Mouse (Mus musculus) forebrain, embryonic 10.5 days (tissue): ENCODE results near the gene Gpc4. TPM values are rescaled to one million over a fixed set of nuclear protein-coding genes. Genes with fewer than 3 reads are reported as not detected.
A peak's percentile ranks its signal among the peaks of the same experiment; 100 is the strongest.

Experiments used
- DNase-seq: peaks from one replicate; pipeline ENCODE4 v3.0.0-alpha.2; 2017; ENCODE audit warnings: low spot score; ENCODE audit errors: extremely low spot score
- H3K27ac ChIP-seq: fragments of 300-500 bp; sonication (generic); 2 replicates; pipeline ENCODE4 v1.5.1; 2016; ENCODE audit warnings: mild to moderate bottlenecking
- H3K27me3 ChIP-seq: fragments of 300-500 bp; sonication (generic); 2 replicates; pipeline ENCODE4 v1.6.1; 2016; ENCODE audit warnings: mild to moderate bottlenecking; ENCODE audit not compliant: poor library complexity, severe bottlenecking
- H3K36me3 ChIP-seq: fragments of 300-500 bp; sonication (generic); replicated peaks from 2 replicates; pipeline ENCODE4 v1.6.1; 2016; ENCODE audit warnings: mild to moderate bottlenecking, moderate library complexity
- H3K4me1 ChIP-seq: fragments of 300-500 bp; sonication (generic); 2 replicates; pipeline ENCODE4 v1.6.1; 2016
- H3K4me3 ChIP-seq: fragments of 300-500 bp; sonication (generic); 2 replicates; pipeline ENCODE4 v1.5.1; 2016; ENCODE audit warnings: mild to moderate bottlenecking, moderate library complexity
- H3K9me3 ChIP-seq: fragments of 300-500 bp; sonication (generic); 2 replicates; pipeline ENCODE4 v1.6.1; 2016; ENCODE audit warnings: mild to moderate bottlenecking, moderate library complexity
- WGBS: fragments of 180-500 bp; shearing (Covaris S2); methylation state at CpG from one replicate; pipeline ENCODE4 v1.1.7; 2016; 5-methylcytosine and 5-hydroxymethylcytosine counted together
- polyA plus RNA-seq: library from polyadenylated mRNA; unstranded; fragments of >200 nt; fragmentation: Nextera tagmentation; extraction: Ambion mirVana; gene quantifications from 2 replicates; pipeline ENCODE4 v1.2.1, GENCODE M21; 2016

Gpc4 gene
- polyA plus RNA-seq, 1 experiment from 2014 or later, result 74.0 TPM

DNA sequence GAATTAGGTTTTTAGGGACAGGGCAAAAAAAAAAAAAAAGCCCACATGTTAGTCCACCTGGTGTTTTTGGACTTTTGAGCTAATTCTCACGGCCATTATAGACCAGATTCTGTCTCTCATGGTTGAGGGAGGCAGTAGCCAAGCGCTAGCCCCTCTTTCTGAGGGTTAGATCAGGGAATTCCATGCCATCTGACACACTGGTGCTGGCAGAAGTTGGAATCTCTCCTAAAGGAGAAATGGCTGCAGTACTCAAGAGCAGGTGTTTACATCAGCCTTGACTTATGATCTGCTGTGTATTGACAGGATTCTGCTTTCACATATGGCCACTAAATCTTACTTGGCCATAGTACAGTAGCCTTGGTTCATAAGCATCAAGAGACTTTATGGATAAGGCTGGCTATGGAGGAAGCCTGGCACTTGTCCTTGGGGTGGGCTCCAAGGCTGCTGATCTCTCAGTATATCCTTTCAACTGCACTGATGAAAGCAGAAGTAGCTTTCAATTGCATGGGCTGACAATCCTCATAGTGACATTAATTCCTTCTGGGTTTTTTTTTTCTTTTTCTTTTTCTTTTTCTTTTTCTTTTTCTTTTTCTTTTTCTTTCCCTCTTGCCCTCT is 26.5 kb downstream of the Gpc4 start:
- H3K4me1 ChIP-seq, result peaks cover 38% of the 10 kb centered on the region
- H3K36me3 ChIP-seq, result 0 out of 2 replicates have a peak, but pooled peaks cover 3% of the 10 kb centered on the region
- no peak for DNase-seq
- no peaks in the 10 kb centered on the region for H3K9me3 ChIP-seq
- no peak overlapping the region for H3K27ac ChIP-seq
- 49% methylated on average over 2 of the region's 2 CpGs for WGBS
- peaks cover 8% of the 10 kb centered on the region; the same call in 1 of the 2 replicates for H3K27me3 ChIP-seq
- no peak overlapping the region for H3K4me3 ChIP-seq

GRCm38 (mm10) chrX:52138033-52138432 is 27.0 kb downstream of the Gpc4 start:
- no peak overlapping the region for H3K27ac ChIP-seq
- 42% methylated on average over 5 of the region's 5 CpGs for WGBS
- peaks cover 38% of the 10 kb centered on the region for H3K4me1 ChIP-seq
- DNase-seq, result no peak
- no peak overlapping the region for H3K4me3 ChIP-seq
- 0 out of 2 replicates have a peak, but pooled peaks cover 3% of the 10 kb centered on the region for H3K36me3 ChIP-seq
- no peaks in the 10 kb centered on the region for H3K9me3 ChIP-seq
- H3K27me3 ChIP-seq, result peaks cover 8% of the 10 kb centered on the region; the same call in 1 of the 2 replicates

DNA sequence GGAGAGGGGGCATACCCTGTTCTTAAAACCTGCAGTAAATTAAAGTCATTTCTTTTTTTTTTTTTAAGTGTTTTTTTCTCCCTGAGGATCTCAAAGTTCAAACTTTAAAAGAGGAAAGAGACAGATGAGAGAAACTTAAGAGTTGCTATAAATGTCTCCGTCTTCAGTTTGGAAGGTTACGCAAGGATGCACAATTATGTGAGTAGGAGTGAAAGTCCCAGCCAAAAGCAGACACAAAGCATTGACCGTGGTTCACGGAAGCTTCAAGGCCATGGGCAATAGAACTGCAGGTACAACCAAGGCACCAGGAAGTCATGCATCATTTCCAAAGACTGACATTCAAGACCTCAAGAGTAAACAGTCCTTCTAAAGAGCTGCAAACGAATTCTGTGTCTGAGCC is 28.5 kb downstream of the Gpc4 start:
- 0 out of 2 replicates have a peak, but pooled peaks cover 5% of the 10 kb centered on the region for H3K36me3 ChIP-seq
- peaks cover 27% of the 10 kb centered on the region for H3K4me1 ChIP-seq
- no peaks in the 10 kb centered on the region for H3K9me3 ChIP-seq
- H3K27me3 ChIP-seq, result peaks cover 8% of the 10 kb centered on the region; the same call in 1 of the 2 replicates
- DNase-seq, result no peak
- H3K27ac ChIP-seq, result no peak overlapping the region
- 87% methylated on average over 5 of the region's 5 CpGs for WGBS
- H3K4me3 ChIP-seq, result no peak overlapping the region

- Histone ChIP-seq H3K36me3 (0 out of 2 replicates have a peak, but pooled peaks cover 5% of the 10 kb centered on the region), H3K4me1 (peaks cover 14% of the 10 kb centered on the region; the same call in 1 of the 2 replicates), H3K4me3 (no peak overlapping the region), H3K27ac (no peak overlapping the region), H3K27me3 (peaks cover 6% of the 10 kb centered on the region), H3K9me3 (no peaks in the 10 kb centered on the region)
- no peak for DNase-seq
- 100% methylated on average over 1 of the region's 1 CpGs for WGBS
These were observed 35.4 kb downstream of the Gpc4 start for GRCm38 (mm10) chrX:52129604-52130003.

DNA sequence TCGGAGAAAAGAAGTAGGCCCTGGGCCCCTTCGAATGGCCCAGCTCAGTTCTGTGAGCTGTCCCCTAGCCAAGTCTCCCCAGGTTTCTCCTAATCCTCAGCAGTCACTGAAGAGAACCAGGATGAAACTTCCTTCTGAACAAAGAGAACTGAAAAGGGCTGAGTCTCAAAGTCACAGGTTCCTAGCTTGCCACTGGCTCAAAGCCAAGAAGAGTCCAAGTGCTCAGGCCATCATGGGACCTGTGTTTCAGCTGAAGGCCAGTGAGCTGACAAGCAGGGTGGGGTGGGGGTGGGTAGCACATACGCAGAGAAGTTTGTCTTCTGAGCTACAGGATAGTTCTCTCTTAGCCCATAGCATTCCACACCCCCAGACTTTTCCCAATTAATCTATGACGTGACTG is 36.3 kb downstream of the Gpc4 start:
- DNase-seq, result no peak
- no peaks in the 10 kb centered on the region for H3K9me3 ChIP-seq
- no peak overlapping the region for H3K4me3 ChIP-seq
- 0 out of 2 replicates have a peak, but pooled peaks cover 3% of the 10 kb centered on the region for H3K36me3 ChIP-seq
- H3K27ac ChIP-seq, result no peak overlapping the region
- peaks cover 13% of the 10 kb centered on the region for H3K27me3 ChIP-seq
- 83% methylated on average over 4 of the region's 4 CpGs for WGBS
- H3K4me1 ChIP-seq, result peaks cover 20% of the 10 kb centered on the region

DNA sequence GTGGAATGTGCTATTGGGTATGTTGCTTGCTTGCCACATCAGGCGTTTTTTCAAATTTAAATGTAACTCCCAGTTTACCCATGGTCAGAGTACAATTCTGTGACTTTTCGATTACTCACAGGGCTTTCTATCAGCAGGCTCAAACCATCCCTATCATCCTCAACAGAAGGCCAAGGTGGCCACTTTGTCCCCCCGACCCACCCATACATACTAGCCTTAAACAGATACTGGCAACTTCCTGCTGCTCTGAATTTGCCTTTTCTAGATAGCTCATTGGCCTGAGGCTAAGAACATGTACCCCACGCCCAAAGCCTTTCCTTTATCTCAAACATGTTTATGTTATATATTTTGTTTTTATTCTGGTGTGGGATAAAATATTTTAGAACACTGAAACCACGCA is 51.4 kb downstream of the Gpc4 start:
- Histone ChIP-seq H3K36me3 (peaks cover 6% of the 10 kb centered on the region; the same call in 1 of the 2 replicates), H3K27ac (no peak overlapping the region)
- 90% methylated on average over 5 of the region's 5 CpGs for WGBS

GRCm38 (mm10) chrX:52109663-52110062 is 55.4 kb downstream of the Gpc4 start:
- Histone ChIP-seq H3K27me3 (peaks cover 14% of the 10 kb centered on the region; the same call in 1 of the 2 replicates), H3K36me3 (peaks cover 23% of the 10 kb centered on the region), H3K9me3 (no peaks in the 10 kb centered on the region), H3K27ac (no peak overlapping the region), H3K4me1 (peaks cover 20% of the 10 kb centered on the region), H3K4me3 (no peak overlapping the region)
- no peak for DNase-seq
- 70% methylated on average over 2 of the region's 2 CpGs for WGBS

More for the DNA sequence above, 51.4 kb downstream of the Gpc4 start:
- Histone ChIP-seq H3K27me3 (peaks cover 15% of the 10 kb centered on the region; the same call in 1 of the 2 replicates), H3K4me3 (no peak overlapping the region), H3K4me1 (peaks cover 20% of the 10 kb centered on the region), H3K9me3 (no peaks in the 10 kb centered on the region)
- no peak for DNase-seq

DNA sequence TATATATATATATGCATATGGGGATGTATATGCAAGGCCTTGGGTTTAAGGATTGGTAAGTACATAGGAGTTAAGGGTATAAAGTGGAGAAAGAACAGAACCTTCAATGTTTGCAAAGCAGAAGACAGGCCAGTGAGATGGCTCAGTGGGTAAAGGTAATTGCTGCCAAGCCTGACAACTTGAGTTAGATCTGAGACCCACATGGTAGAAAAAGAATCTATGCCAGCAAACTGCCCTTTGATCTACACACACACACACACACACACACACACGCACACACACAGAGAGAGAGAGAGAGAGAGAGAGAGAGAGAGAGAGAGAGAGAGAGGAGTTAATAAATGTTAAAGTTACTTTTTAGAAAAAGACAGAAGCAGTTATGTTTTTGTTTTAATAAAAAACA is 56.1 kb downstream of the Gpc4 start:
- Histone ChIP-seq H3K4me1 (peaks cover 20% of the 10 kb centered on the region), H3K4me3 (no peak overlapping the region), H3K36me3 (peaks cover 23% of the 10 kb centered on the region), H3K27me3 (peaks cover 14% of the 10 kb centered on the region; the same call in 1 of the 2 replicates), H3K9me3 (no peaks in the 10 kb centered on the region), H3K27ac (no peak overlapping the region)
- WGBS, result 100% methylated on average over 1 of the region's 1 CpGs
- no peak for DNase-seq

DNA sequence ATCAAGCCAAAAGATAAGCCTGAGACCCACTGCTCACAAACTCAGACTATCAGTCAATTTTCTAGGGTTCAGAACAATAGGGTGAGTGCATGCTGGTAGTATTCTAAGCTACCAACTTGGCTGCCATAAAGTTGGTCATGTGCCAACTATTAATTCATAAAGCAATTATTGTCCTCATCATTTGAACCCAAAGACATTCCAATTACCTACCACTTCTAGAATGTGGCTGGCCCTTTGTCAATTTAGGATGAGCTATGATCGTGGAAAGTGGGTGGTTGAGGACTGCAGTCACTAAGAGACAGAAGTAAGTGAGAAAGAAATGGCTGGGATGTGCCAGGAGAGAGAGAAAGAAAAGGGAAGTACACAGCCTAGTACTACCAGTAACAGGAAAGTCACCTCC is 61.3 kb downstream of the Gpc4 start:
- H3K9me3 ChIP-seq, result no peaks in the 10 kb centered on the region
- peaks cover 19% of the 10 kb centered on the region for H3K36me3 ChIP-seq
- H3K4me1 ChIP-seq, result no peaks in the 10 kb centered on the region
- DNase-seq, result no peak
- 0 out of 2 replicates have a peak, but pooled peaks cover 4% of the 10 kb centered on the region for H3K27me3 ChIP-seq
- H3K27ac ChIP-seq, result no peak overlapping the region
- WGBS, result 96% methylated on average over 1 of the region's 1 CpGs
- H3K4me3 ChIP-seq, result no peak overlapping the region

GRCm38 (mm10) chrX:52101940-52102339 is 63.1 kb downstream of the Gpc4 start:
- Histone ChIP-seq H3K4me1 (no peaks in the 10 kb centered on the region), H3K27me3 (0 out of 2 replicates have a peak, but pooled peaks cover 2% of the 10 kb centered on the region), H3K36me3 (peaks cover 18% of the 10 kb centered on the region), H3K27ac (no peak overlapping the region), H3K4me3 (no peak overlapping the region), H3K9me3 (no peaks in the 10 kb centered on the region)
- WGBS, result 89% methylated on average over 1 of the region's 1 CpGs
- DNase-seq, result no peak

DNA sequence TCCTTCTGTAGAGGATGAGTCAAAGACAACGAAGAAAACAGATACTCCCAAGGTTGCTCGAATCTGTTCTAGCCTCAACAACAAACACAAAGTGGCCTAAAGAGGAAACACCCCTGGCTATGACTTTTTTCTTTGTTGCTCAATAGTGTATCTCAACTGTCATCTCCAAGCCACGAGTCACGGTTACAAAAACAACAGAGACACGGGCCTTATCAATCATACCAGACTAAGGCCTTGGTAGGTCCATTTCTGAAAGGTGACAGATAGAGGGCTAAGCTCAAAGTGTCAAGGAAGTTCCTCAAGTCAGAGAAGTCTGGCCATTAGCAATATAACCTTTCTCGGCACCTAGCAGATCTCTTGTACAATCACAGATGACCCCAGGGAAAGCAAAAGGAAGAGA is 63.6 kb downstream of the Gpc4 start:
- no peaks in the 10 kb centered on the region for H3K9me3 ChIP-seq
- H3K4me3 ChIP-seq, result no peak overlapping the region
- no peaks in the 10 kb centered on the region for H3K27me3 ChIP-seq

GRCm38 (mm10) chrX:52087726-52088348 is 77.2 kb downstream of the Gpc4 start:
- peaks cover 14% of the 10 kb centered on the region for H3K27me3 ChIP-seq
- H3K9me3 ChIP-seq, result no peaks in the 10 kb centered on the region
- 41% methylated on average over 7 of the region's 7 CpGs for WGBS
- DNase-seq, result peak; percentile 17
- H3K4me1 ChIP-seq, result peaks cover 10% of the 10 kb centered on the region
- peaks cover 22% of the 10 kb centered on the region for H3K36me3 ChIP-seq
- H3K27ac ChIP-seq, result no peak overlapping the region
- no peak overlapping the region for H3K4me3 ChIP-seq

More for the DNA sequence above, 63.6 kb downstream of the Gpc4 start:
- DNase-seq, result no peak
- H3K27ac ChIP-seq, result no peak overlapping the region
- H3K4me1 ChIP-seq, result no peaks in the 10 kb centered on the region; the same call in 1 of the 2 replicates
- peaks cover 14% of the 10 kb centered on the region for H3K36me3 ChIP-seq
- 88% methylated on average over 6 of the region's 6 CpGs for WGBS
